Mouse (Mus musculus): ENCODE results near the gene Accsl.
A peak's percentile ranks its signal among the peaks of the same experiment; 100 is the strongest.

Accsl gene

GRCm38 (mm10) chr2:93869107-93869600 is at the start of gene Accsl:
Gene Accsl, minus strand, starts transcription at chr2:93869157.
- no peak for DNase-seq (ENCODE audit: inconsistent ontology term)

- no peak for DNase-seq (ENCODE audit: inconsistent ontology term)
These were observed 44.6 kb upstream of the Accsl start for GRCm38 (mm10) chr2:93913552-93913951.

GRCm38 (mm10) chr2:93911942-93912341 is 43.0 kb upstream of the Accsl start:
- peak; percentile 80 for DNase-seq (ENCODE audit: inconsistent ontology term)

GRCm38 (mm10) chr2:93909716-93910115 is 40.8 kb upstream of the Accsl start:
- no peak for DNase-seq (ENCODE audit: inconsistent ontology term)

GRCm38 (mm10) chr2:93907519-93908294 is 38.8 kb upstream of the Accsl start:
- peak; percentile 40 for DNase-seq (ENCODE audit: inconsistent ontology term)

GRCm38 (mm10) chr2:93906316-93906715 is 37.4 kb upstream of the Accsl start:
- DNase-seq (ENCODE audit: inconsistent ontology term), result no peak

- DNase-seq (ENCODE audit: inconsistent ontology term), result no peak
These were observed 34.5 kb upstream of the Accsl start for GRCm38 (mm10) chr2:93903415-93903814.

GRCm38 (mm10) chr2:93902680-93903305 is 33.8 kb upstream of the Accsl start:
- DNase-seq (ENCODE audit: inconsistent ontology term), result peak; percentile 30

- DNase-seq (ENCODE audit: inconsistent ontology term), result peak; percentile 82
These were observed 30.7 kb upstream of the Accsl start for GRCm38 (mm10) chr2:93899397-93900380.

GRCm38 (mm10) chr2:93891611-93892280 is 22.8 kb upstream of the Accsl start:
- DNase-seq (ENCODE audit: inconsistent ontology term), result peak; percentile 93

GRCm38 (mm10) chr2:93890143-93890542 is 21.2 kb upstream of the Accsl start:
- DNase-seq (ENCODE audit: inconsistent ontology term), result no peak

GRCm38 (mm10) chr2:93889071-93889470 is 20.1 kb upstream of the Accsl start:
- DNase-seq (ENCODE audit: inconsistent ontology term), result no peak

GRCm38 (mm10) chr2:93888366-93888765 is 19.4 kb upstream of the Accsl start:
- DNase-seq (ENCODE audit: inconsistent ontology term), result no peak

- DNase-seq (ENCODE audit: inconsistent ontology term), result no peak
These were observed 18.3 kb upstream of the Accsl start for GRCm38 (mm10) chr2:93887273-93887672.

- DNase-seq (ENCODE audit: inconsistent ontology term), result no peak
These were observed 17.2 kb upstream of the Accsl start for GRCm38 (mm10) chr2:93886013-93886794.

- DNase-seq (ENCODE audit: inconsistent ontology term), result no peak
These were observed 14.1 kb upstream of the Accsl start for GRCm38 (mm10) chr2:93883066-93883465.

GRCm38 (mm10) chr2:93881640-93882367 is 12.8 kb upstream of the Accsl start:
- no peak for DNase-seq (ENCODE audit: inconsistent ontology term)

GRCm38 (mm10) chr2:93880981-93881380 is 12.0 kb upstream of the Accsl start:
- DNase-seq (ENCODE audit: inconsistent ontology term), result no peak

GRCm38 (mm10) chr2:93880450-93880849 is 11.5 kb upstream of the Accsl start:
- DNase-seq (ENCODE audit: inconsistent ontology term), result no peak

- no peak for DNase-seq (ENCODE audit: inconsistent ontology term)
These were observed 8.0 kb upstream of the Accsl start for GRCm38 (mm10) chr2:93877005-93877404.
